Mouse (Mus musculus) lung, embryonic 14.5 days (tissue): Measurements from ENCODE around the gene Slc24a3. TPM values are rescaled to one million over a fixed set of nuclear protein-coding genes. Genes with fewer than 3 reads are reported as not detected.

Experiments
- ATAC-seq: fragments of 200-750 bp; cut with Nextera tagmentation; 2 replicates; pipeline ENCODE4 v1.8.0; 2017; ENCODE audit warnings: mild to moderate bottlenecking, moderate TSS enrichment, moderate library complexity; ENCODE audit not compliant: insufficient read depth
- DNase-seq: peaks from one replicate; pipeline ENCODE4 v3.0.0-alpha.2; 2015
- H3K27ac ChIP-seq: fragments of 300-500 bp; sonication (generic); 2 replicates; pipeline ENCODE4 v1.5.1; 2014; ENCODE audit warnings: low read depth, mild to moderate bottlenecking, moderate library complexity
- H3K27me3 ChIP-seq: fragments of 300-500 bp; sonication (generic); 2 replicates; pipeline ENCODE4 v1.6.1; 2014; ENCODE audit warnings: low read length, control low read depth; ENCODE audit not compliant: insufficient read depth
- H3K36me3 ChIP-seq: fragments of 300-500 bp; sonication (generic); 2 replicates; pipeline ENCODE4 v1.6.1; 2014; ENCODE audit warnings: control low read depth; ENCODE audit not compliant: insufficient read depth
- H3K4me1 ChIP-seq: fragments of 300-500 bp; sonication (generic); 2 replicates; pipeline ENCODE4 v1.6.1; 2014; ENCODE audit warnings: antibody characterized with exemption, control low read depth; ENCODE audit not compliant: insufficient read depth
- H3K4me2 ChIP-seq: fragments of 300-500 bp; sonication (generic); 2 replicates; pipeline ENCODE4 v1.6.1; 2014; ENCODE audit warnings: mild to moderate bottlenecking
- H3K4me3 ChIP-seq: fragments of 300-500 bp; sonication (generic); 2 replicates; pipeline ENCODE4 v1.5.1; 2014; ENCODE audit warnings: low read depth, low read length
- H3K9ac ChIP-seq: fragments of 300-500 bp; sonication (generic); 2 replicates; pipeline ENCODE4 v1.6.1; 2014
- H3K9me3 ChIP-seq: fragments of 300-500 bp; sonication (generic); 2 replicates; pipeline ENCODE4 v1.6.1; 2016; ENCODE audit warnings: low read depth, low read length, control low read depth
- CTCF ChIP-seq: IDR thresholded peaks from 2 replicates; pipeline ENCODE4 v1.5.1; 2016; ENCODE audit warnings: antibody characterized with exemption, low read depth
- WGBS: fragments of 180-500 bp; shearing (Covaris S2); extraction: QIAGEN DNeasy Blood & Tissue Kit; methylation state at CpG from one replicate; pipeline ENCODE4 v1.1.7; 2014; 5-methylcytosine and 5-hydroxymethylcytosine counted together
- polyA plus RNA-seq: library from polyadenylated mRNA; unstranded; fragments of >200 nt; fragmentation: Nextera tagmentation; extraction: Ambion mirVana; gene quantifications from 2 replicates; pipeline ENCODE4 v1.2.1, GENCODE M21; 2014

Slc24a3 gene
- polyA plus RNA-seq, 1 experiment from 2014 or later, result 4.3 TPM

DNA sequence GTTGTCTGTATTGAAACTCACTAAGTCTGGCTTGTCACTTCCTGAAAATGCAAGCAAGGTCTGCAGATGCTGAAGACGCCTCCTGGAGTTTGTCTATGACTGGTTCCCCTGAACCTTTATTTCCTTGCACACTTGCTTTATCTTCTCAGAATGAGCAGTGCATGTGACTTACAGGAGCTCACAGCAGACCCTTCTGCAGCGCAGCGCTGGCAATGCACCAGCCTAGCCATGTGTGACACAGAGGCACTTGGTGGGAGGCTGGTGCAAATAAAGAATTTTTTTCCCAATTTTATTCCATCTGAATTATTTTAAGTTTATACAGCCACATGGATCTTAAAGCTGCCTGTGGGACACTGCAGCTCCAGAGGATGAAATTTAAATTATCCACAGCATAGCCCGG lies 452.1 kb downstream of the Slc24a3 start:
- no peak for TF ChIP-seq CTCF
- H3K4me2 ChIP-seq, result no peak overlapping the region
- H3K4me3 ChIP-seq, result no peak overlapping the region
- ATAC-seq, result no peak
- H3K36me3 ChIP-seq, result no peaks in the 10 kb centered on the region
- no peak overlapping the region for H3K9ac ChIP-seq
- H3K9me3 ChIP-seq, result no peaks in the 10 kb centered on the region
- H3K4me1 ChIP-seq, result no peaks in the 10 kb centered on the region
- 68% methylated on average over 4 of the region's 4 CpGs for WGBS
- H3K27ac ChIP-seq, result no peak overlapping the region
- no peaks in the 10 kb centered on the region for H3K27me3 ChIP-seq
- no peak for DNase-seq

DNA sequence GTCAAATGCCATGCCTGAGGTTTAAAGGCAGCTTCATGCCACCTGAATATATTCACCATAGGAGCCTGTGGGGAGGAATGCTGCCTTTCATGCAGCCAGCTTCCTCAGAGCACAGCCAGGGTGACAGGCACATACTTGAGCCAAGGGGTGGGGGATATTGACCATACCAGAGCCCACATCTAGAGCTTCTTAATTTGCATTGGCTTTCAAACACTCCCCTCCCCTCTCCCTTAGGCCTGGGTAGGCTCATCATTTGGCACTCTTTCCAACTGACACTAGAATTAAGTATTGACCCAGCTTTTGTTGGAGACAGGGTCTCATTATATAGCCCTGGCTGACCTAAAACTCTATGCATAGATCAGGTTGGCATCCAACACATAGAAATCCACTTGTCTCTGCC lies 453.2 kb downstream of the Slc24a3 start:
- DNase-seq, result no peak

GRCm38 (mm10) chr2:145621119-145621518 lies 453.6 kb downstream of the Slc24a3 start:
- Histone ChIP-seq H3K27ac (no peak overlapping the region), H3K36me3 (no peaks in the 10 kb centered on the region), H3K4me3 (no peak overlapping the region), H3K27me3 (no peaks in the 10 kb centered on the region), H3K9ac (no peak overlapping the region), H3K9me3 (no peaks in the 10 kb centered on the region), H3K4me2 (no peak overlapping the region), H3K4me1 (no peaks in the 10 kb centered on the region)
- DNase-seq, result peak; percentile 5
- no peak for TF ChIP-seq CTCF
- no peak for ATAC-seq
- WGBS, result 16% methylated on average over 9 of the region's 9 CpGs

More for the DNA sequence above, 453.2 kb downstream of the Slc24a3 start:
- H3K27me3 ChIP-seq, result no peaks in the 10 kb centered on the region
- no peak overlapping the region for H3K4me3 ChIP-seq
- H3K9me3 ChIP-seq, result no peaks in the 10 kb centered on the region
- no peaks in the 10 kb centered on the region for H3K4me1 ChIP-seq
- no peaks in the 10 kb centered on the region for H3K36me3 ChIP-seq
- no peak overlapping the region for H3K9ac ChIP-seq
- no peak for ATAC-seq
- no peak overlapping the region for H3K27ac ChIP-seq
- no peak overlapping the region for H3K4me2 ChIP-seq
- no peak for TF ChIP-seq CTCF

DNA sequence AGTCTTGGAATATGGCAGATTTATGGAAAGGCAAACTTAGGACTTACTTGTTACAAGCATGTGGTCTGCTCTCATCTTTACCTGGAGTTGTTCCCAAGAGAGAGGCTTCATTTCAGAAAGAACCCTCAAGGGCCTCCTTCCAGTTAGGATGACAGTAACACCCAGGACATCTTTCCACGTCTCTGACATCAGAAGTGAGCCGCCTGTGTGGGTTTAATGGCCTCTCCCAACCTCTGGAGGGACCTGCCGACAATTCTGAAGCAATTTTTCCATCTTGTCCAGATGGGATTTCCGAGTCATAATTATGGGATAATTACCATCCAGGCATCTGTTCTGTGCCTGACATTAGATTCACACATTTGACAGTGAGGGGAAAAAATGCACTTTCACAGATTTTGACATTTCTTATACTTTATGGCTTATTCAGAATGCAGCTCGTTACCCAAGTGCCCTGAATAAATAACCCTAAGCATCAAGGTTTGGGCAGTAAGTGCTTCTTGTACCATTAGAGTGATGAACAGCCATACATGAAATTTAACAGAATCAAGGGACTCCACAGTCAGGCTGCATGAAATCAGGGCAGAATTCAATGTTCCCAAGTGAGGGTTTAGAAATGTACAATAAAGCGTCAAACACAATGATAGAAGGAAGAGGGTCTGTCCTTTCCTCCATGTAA lies 463.7 kb downstream of the Slc24a3 start:
- H3K4me3 ChIP-seq, result no peak overlapping the region
- peak; percentile 10; the same call in 1 of the 2 replicates for ATAC-seq
- no peak overlapping the region for H3K4me2 ChIP-seq
- H3K9ac ChIP-seq, result no peak overlapping the region
- no peaks in the 10 kb centered on the region for H3K36me3 ChIP-seq
- no peak overlapping the region for H3K27ac ChIP-seq
- no peaks in the 10 kb centered on the region for H3K4me1 ChIP-seq
- no peak for TF ChIP-seq CTCF
- no peaks in the 10 kb centered on the region for H3K27me3 ChIP-seq
- no peak for DNase-seq
- 70% methylated on average over 6 of the region's 6 CpGs for WGBS
- no peaks in the 10 kb centered on the region for H3K9me3 ChIP-seq

GRCm38 (mm10) chr2:145631799-145632174 lies 464.2 kb downstream of the Slc24a3 start:
- Histone ChIP-seq H3K4me3 (no peak overlapping the region), H3K4me2 (no peak overlapping the region), H3K9ac (no peak overlapping the region), H3K36me3 (no peaks in the 10 kb centered on the region), H3K27ac (no peak overlapping the region), H3K4me1 (no peaks in the 10 kb centered on the region), H3K9me3 (no peaks in the 10 kb centered on the region), H3K27me3 (no peaks in the 10 kb centered on the region)
- TF ChIP-seq CTCF, result no peak
- 18% methylated on average over 4 of the region's 4 CpGs for WGBS
- DNase-seq, result peak; percentile 88
- peak; percentile 93 for ATAC-seq

DNA sequence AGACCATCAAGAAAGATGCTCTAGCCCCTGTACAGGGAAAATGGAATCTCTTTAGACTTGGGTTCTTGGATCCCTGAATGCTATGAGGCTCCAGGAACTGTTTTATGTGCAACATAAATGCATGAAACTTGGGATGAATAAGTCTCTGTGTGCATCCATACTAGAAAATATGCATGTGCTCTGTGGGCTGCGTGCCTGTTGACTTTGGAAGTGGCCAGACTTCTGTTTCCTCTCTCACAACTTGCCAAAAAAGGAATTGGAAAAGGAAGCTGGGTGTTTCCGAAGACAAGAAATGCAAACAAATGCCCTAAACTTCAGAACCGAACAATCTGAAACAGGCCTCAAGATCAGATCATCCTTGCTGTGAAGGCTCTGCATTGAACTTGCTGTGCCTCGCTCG lies 466.3 kb downstream of the Slc24a3 start:
- no peaks in the 10 kb centered on the region for H3K36me3 ChIP-seq
- no peak overlapping the region for H3K4me2 ChIP-seq
- H3K9ac ChIP-seq, result no peak overlapping the region
- H3K4me3 ChIP-seq, result no peak overlapping the region
- no peaks in the 10 kb centered on the region for H3K27me3 ChIP-seq
- no peak for TF ChIP-seq CTCF
- H3K27ac ChIP-seq, result no peak overlapping the region
- ATAC-seq (no peak), DNase-seq (peak; percentile 9)
- WGBS, result 64% methylated on average over 5 of the region's 5 CpGs
- no peaks in the 10 kb centered on the region for H3K4me1 ChIP-seq
- no peaks in the 10 kb centered on the region for H3K9me3 ChIP-seq

DNA sequence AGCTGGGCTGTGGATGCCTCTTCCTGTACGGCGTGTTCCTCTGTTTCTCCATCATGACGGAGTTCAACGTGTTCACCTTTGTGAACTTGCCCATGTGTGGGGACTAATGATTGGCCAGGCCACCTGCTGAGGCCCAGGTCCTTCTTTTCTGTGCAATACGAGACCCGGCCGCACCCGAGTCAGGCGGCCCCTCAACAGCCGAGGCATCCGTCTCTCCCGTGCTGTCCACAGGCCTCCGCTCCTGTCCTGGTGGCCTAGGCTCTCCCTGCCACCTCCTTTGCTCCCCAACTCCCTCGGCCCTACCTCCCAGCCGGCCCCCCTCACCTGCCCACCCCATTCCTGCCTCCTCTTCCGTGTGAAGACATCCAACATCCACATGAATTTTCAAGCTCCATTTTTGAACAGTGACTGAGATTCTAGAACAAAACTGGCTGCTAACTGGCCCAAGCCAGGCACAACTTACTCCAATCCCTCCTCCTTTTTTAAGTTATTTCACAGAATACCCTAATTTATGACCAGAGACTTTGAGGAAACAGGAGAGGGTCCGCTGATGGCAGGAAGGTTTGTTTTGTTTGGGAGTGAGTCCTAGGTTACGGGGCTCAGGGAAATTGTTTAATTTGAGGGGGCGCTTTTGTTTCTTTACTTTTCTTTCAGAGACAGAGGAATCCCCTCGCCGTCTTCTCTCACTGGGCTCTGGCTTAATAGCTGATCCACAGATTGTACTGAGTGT lies 472.9 kb downstream of the Slc24a3 start:
- no peak for DNase-seq
- 67% methylated on average over 21 of the region's 21 CpGs for WGBS

More for the DNA sequence above, 472.9 kb downstream of the Slc24a3 start:
- TF ChIP-seq CTCF, result no peak
- H3K36me3 ChIP-seq, result no peaks in the 10 kb centered on the region
- H3K4me3 ChIP-seq, result no peak overlapping the region
- H3K9me3 ChIP-seq, result no peaks in the 10 kb centered on the region
- no peak overlapping the region for H3K4me2 ChIP-seq
- H3K4me1 ChIP-seq, result no peaks in the 10 kb centered on the region
- ATAC-seq, result no peak
- no peak overlapping the region for H3K9ac ChIP-seq
- no peak overlapping the region for H3K27ac ChIP-seq
- H3K27me3 ChIP-seq, result no peaks in the 10 kb centered on the region
